Mouse (Mus musculus) CH12.LX (cell line): Measurements from ENCODE around the gene Hic2. TPM values are rescaled to one million over a fixed set of nuclear protein-coding genes. Genes with fewer than 3 reads are reported as not detected.

Source experiments
- DNase-seq: peaks from one replicate; pipeline ENCODE4 v3.0.0-alpha.2; 2013; ENCODE audit errors: extremely low read depth
- H3K27ac ChIP-seq: 2 replicates; pipeline ENCODE4 v1.5.1; 2012; ENCODE audit warnings: low read depth, mild to moderate bottlenecking, control low read depth, moderate library complexity; ENCODE audit not compliant: insufficient read depth
- H3K27me3 ChIP-seq: replicated peaks from 2 replicates; pipeline ENCODE3; 2012; ENCODE audit warnings: inconsistent platforms
- H3K36me3 ChIP-seq, 2 experiments: replicated peaks in 1 of 2; 2 replicates each; pipeline versions ENCODE3 to v1.6.1; 2012; ENCODE audit warnings: inconsistent platforms in 1 of 2, low read length in 1 of 2, mild to moderate bottlenecking in 1 of 2, mixed read lengths in 1 of 2, moderate library complexity in 1 of 2; ENCODE audit not compliant: control insufficient read depth in 1 of 2, insufficient read depth in 1 of 2
- H3K4me1 ChIP-seq, 2 experiments: 2 replicates each; pipeline ENCODE4 v1.6.1; 2012; ENCODE audit warnings: inconsistent platforms in 1 of 2, moderate library complexity in 1 of 2; ENCODE audit not compliant: insufficient read depth in 2 of 2, control insufficient read depth in 1 of 2
- H3K4me2 ChIP-seq: 2 replicates; pipeline ENCODE4 v1.6.1; 2012; ENCODE audit warnings: low read depth, mild to moderate bottlenecking, control low read depth; ENCODE audit not compliant: poor library complexity, insufficient read depth, severe bottlenecking
- H3K4me3 ChIP-seq, 3 experiments: fragments of 150-350 bp in 1 of 3; sonication (generic) in 1 of 3; replicated peaks in 1 of 3; 2 replicates each; pipeline versions ENCODE3 to v1.5.1; 2011 to 2012; ENCODE audit warnings: low read depth in 2 of 3, low read length in 2 of 3, mild to moderate bottlenecking in 2 of 3, moderate library complexity in 2 of 3, control low read depth in 1 of 3, improper control_type of control experiment in 1 of 3, inconsistent platforms in 1 of 3, mixed read lengths in 1 of 3; ENCODE audit not compliant: poor library complexity in 1 of 3
- H3K79me2 ChIP-seq: replicated peaks from 2 replicates; pipeline ENCODE4 v1.6.1; 2012; ENCODE audit warnings: mild to moderate bottlenecking, moderate library complexity; ENCODE audit not compliant: control insufficient read depth, poor library complexity, insufficient read depth, severe bottlenecking; ENCODE audit errors: extremely low read depth
- H3K9ac ChIP-seq: 2 replicates; pipeline ENCODE4 v1.6.1; 2012; ENCODE audit warnings: low read depth, mild to moderate bottlenecking, control low read depth, moderate library complexity; ENCODE audit not compliant: insufficient read depth
- H3K9me3 ChIP-seq: replicated peaks from 2 replicates; pipeline ENCODE3; 2012; ENCODE audit warnings: low read length, inconsistent platforms, mixed read lengths
- BHLHE40 ChIP-seq: IDR thresholded peaks from 2 replicates; pipeline ENCODE4 v1.6.1; 2011; ENCODE audit warnings: mild to moderate bottlenecking, low read depth, low read length, improper control_type of control experiment
- CHD1 ChIP-seq: IDR thresholded peaks from 2 replicates; pipeline ENCODE4 v1.6.1; 2012; ENCODE audit warnings: low read depth, low read length, improper control_type of control experiment, inconsistent platforms
- CHD2 ChIP-seq: IDR thresholded peaks from 2 replicates; pipeline ENCODE4 v1.6.1; 2011; ENCODE audit warnings: low read length, improper control_type of control experiment
- CTCF ChIP-seq, 2 experiments: IDR thresholded peaks in 1 of 2; conservative IDR thresholded peaks in 1 of 2; 2 replicates each; pipeline ENCODE4 v1.5.1; 2011 to 2012; ENCODE audit warnings: low read depth in 2 of 2, low read length in 2 of 2, improper control_type of control experiment in 1 of 2, inconsistent platforms in 1 of 2, mild to moderate bottlenecking in 1 of 2, moderate library complexity in 1 of 2
- E2F4 ChIP-seq: IDR thresholded peaks from 2 replicates; pipeline ENCODE4 v1.6.1; 2011; ENCODE audit warnings: low read depth, low read length, improper control_type of control experiment; ENCODE audit not compliant: insufficient replicate concordance
- ELF1 ChIP-seq: IDR thresholded peaks from 2 replicates; pipeline ENCODE4 v1.6.1; 2014; ENCODE audit warnings: low read depth, mild to moderate bottlenecking, inconsistent platforms, low read length, improper control_type of control experiment
- HCFC1 ChIP-seq: IDR thresholded peaks from 2 replicates; pipeline ENCODE4 v1.6.1; 2012; ENCODE audit warnings: low read depth, mild to moderate bottlenecking, inconsistent platforms, low read length, improper control_type of control experiment
- IRF4 ChIP-seq: IDR thresholded peaks from 2 replicates; pipeline ENCODE4 v1.6.1; 2014; ENCODE audit warnings: low read depth, mild to moderate bottlenecking, inconsistent platforms, low read length, improper control_type of control experiment
- JUND ChIP-seq: conservative IDR thresholded peaks from 2 replicates; pipeline ENCODE4 v1.6.1; 2011; ENCODE audit warnings: low read depth, low read length, improper control_type of control experiment
- MAFK ChIP-seq: IDR thresholded peaks from 2 replicates; pipeline ENCODE4 v1.6.1; 2011; ENCODE audit warnings: low read length, improper control_type of control experiment; ENCODE audit not compliant: insufficient replicate concordance
- MAX ChIP-seq: IDR thresholded peaks from 2 replicates; pipeline ENCODE4 v1.6.1; 2011; ENCODE audit warnings: low read length, improper control_type of control experiment
- MAZ ChIP-seq: IDR thresholded peaks from 2 replicates; pipeline ENCODE4 v1.6.1; 2012; ENCODE audit warnings: low read depth, mild to moderate bottlenecking, inconsistent platforms, low read length, improper control_type of control experiment, moderate library complexity
- MEF2A ChIP-seq: IDR thresholded peaks from 2 replicates; pipeline ENCODE4 v1.6.1; 2014; ENCODE audit warnings: low read depth, mild to moderate bottlenecking, inconsistent platforms, low read length, improper control_type of control experiment, borderline replicate concordance
- MXI1 ChIP-seq: IDR thresholded peaks from 2 replicates; pipeline ENCODE4 v1.6.1; 2011; ENCODE audit warnings: mild to moderate bottlenecking, low read depth, low read length, improper control_type of control experiment
- MYC ChIP-seq: IDR thresholded peaks from 2 replicates; pipeline ENCODE4 v1.6.1; 2011; ENCODE audit warnings: low read depth, mild to moderate bottlenecking, improper control_type of control experiment, low read length
- NELFE ChIP-seq: IDR thresholded peaks from 2 replicates; pipeline ENCODE4 v1.6.1; 2011; ENCODE audit warnings: low read depth, low read length, improper control_type of control experiment
- NRF1 ChIP-seq: IDR thresholded peaks from 2 replicates; pipeline ENCODE4 v1.6.1; 2014; ENCODE audit warnings: low read depth, mild to moderate bottlenecking, inconsistent platforms, low read length, improper control_type of control experiment, moderate library complexity
- RAD21 ChIP-seq: IDR thresholded peaks from 2 replicates; pipeline ENCODE4 v1.6.1; 2011; ENCODE audit warnings: low read depth, mild to moderate bottlenecking, low read length, improper control_type of control experiment, moderate library complexity
- SIN3A ChIP-seq: IDR thresholded peaks from 2 replicates; pipeline ENCODE4 v1.6.1; 2012; ENCODE audit warnings: low read length, improper control_type of control experiment, inconsistent platforms
- SMC3 ChIP-seq: IDR thresholded peaks from 2 replicates; pipeline ENCODE4 v1.6.1; 2011; ENCODE audit warnings: low read depth, low read length, improper control_type of control experiment
- TCF12 ChIP-seq: IDR thresholded peaks from 2 replicates; pipeline ENCODE4 v1.6.1; 2014; ENCODE audit warnings: low read depth, mild to moderate bottlenecking, inconsistent platforms, low read length, improper control_type of control experiment
- UBTF ChIP-seq: IDR thresholded peaks from 2 replicates; pipeline ENCODE4 v1.6.1; 2012; ENCODE audit warnings: low read depth, mild to moderate bottlenecking, inconsistent platforms, low read length, improper control_type of control experiment, moderate library complexity
- USF1 ChIP-seq: IDR thresholded peaks from 2 replicates; pipeline ENCODE4 v1.6.1; 2014; ENCODE audit warnings: low read depth, mild to moderate bottlenecking, inconsistent platforms, low read length, improper control_type of control experiment
- ZC3H11A ChIP-seq: IDR thresholded peaks from 2 replicates; pipeline ENCODE4 v1.6.1; 2012; ENCODE audit warnings: low read depth, mild to moderate bottlenecking, inconsistent platforms, low read length, improper control_type of control experiment
- ZMIZ1 ChIP-seq: IDR thresholded peaks from 2 replicates; pipeline ENCODE4 v1.6.1; 2012; ENCODE audit warnings: low read depth, mild to moderate bottlenecking, inconsistent platforms, low read length, improper control_type of control experiment
- dilution Hi-C: fragments of 300-500 bp; cut with MboI; formaldehyde crosslinking; loops from 2 replicates; pipeline ENCODE4 v1.14.3; 2020; ENCODE audit warnings: low sequenced_read_pairs; ENCODE audit not compliant: extremely low pct_unique_long_range_greater_than_20kb, extremely low pct_ligation_motif_present
- in situ Hi-C: fragments of 300-500 bp; cut with MboI; formaldehyde crosslinking; loops from 3 replicates; pipeline ENCODE4 v1.14.3; 2019; ENCODE audit warnings: low sequenced_read_pairs, low pct_ligation_motif_present, low pct_unique_long_range_greater_than_20kb, mixed read lengths
- polyA plus RNA-seq: library from polyadenylated mRNA; unstranded; fragments of >175 nt; gene quantifications from 2 replicates; pipeline ENCODE4 v1.2.1, GENCODE M21; 2012; ENCODE audit warnings: low read depth; ENCODE audit not compliant: insufficient read length
- total RNA-seq, 2 experiments: library from RNA; depleted of rRNA; stranded (reverse); fragments of 300-350 nt in 1 of 2; fragments of >200 nt in 1 of 2; gene quantifications; 2 replicates each; pipeline ENCODE4 v1.2.3; 2012 to 2014

Gene Hic2
- total and polyA plus RNA-seq, 3 experiments = 6.2 to 9.6 (median 8.1) TPM

GRCm38 (mm10) chr16:17209404-17209960 is 23.9 kb upstream of the Hic2 start:
- Histone ChIP-seq H3K4me1 (peaks cover 4 to 26% of the 10 kb centered on the region in 2 experiments), H3K4me2 (peak overlapping the region; percentile 85), H3K4me3 (peak overlapping the region; percentile 45 to 75 (median 74)), H3K9ac (peak overlapping the region; percentile 14; the same call in 1 of the 2 replicates), H3K9me3 (peaks cover 7% of the 10 kb centered on the region), H3K27ac (no peak overlapping the region), H3K79me2 (no peaks in the 10 kb centered on the region), H3K36me3 (no peaks in the 10 kb centered on the region), H3K27me3 (peaks cover 51% of the 10 kb centered on the region)
- DNase-seq = no peak
- dilution Hi-C loops = no loop called here
- in situ Hi-C loops = loop anchor here (5.0 to 10.0 kb wide), 2 partner anchors 73 to 325 kb away; partner anchors contain the start of gene Thap7
- TF ChIP-seq MAX (no peak), IRF4 (no peak), CHD1 (0 out of 2 replicates have a peak, but pooled peaks have one; percentile 53), CHD2 (0 out of 2 replicates have a peak, but pooled peaks have one; percentile 23), HCFC1 (0 out of 2 replicates have a peak, but pooled peaks have one; percentile 12), ZMIZ1 (0 out of 2 replicates have a peak, but pooled peaks have one; percentile 16), MAZ (0 out of 2 replicates have a peak, but pooled peaks have one; percentile 28), NELFE (no peak)

- Histone ChIP-seq H3K27ac (no peak overlapping the region), H3K27me3 (peaks cover 51% of the 10 kb centered on the region), H3K9ac (no peak overlapping the region; the same call in 1 of the 2 replicates), H3K4me2 (peak overlapping the region; percentile 85), H3K9me3 (peaks cover 7% of the 10 kb centered on the region), H3K4me1 (peaks cover 4 to 24% of the 10 kb centered on the region in 2 experiments), H3K36me3 (no peaks in the 10 kb centered on the region), H3K4me3 (peak overlapping the region; percentile 45 to 75 (median 74)), H3K79me2 (no peaks in the 10 kb centered on the region)
- peak; percentile 73 for DNase-seq
- TF ChIP-seq BHLHE40 (peak; percentile 59), ELF1 (peak; percentile 56), RAD21 (peak; percentile 93), MAZ (no peak), NELFE (peak; percentile 63; the same call in 1 of the 2 replicates), SIN3A (peak; percentile 56; the same call in 1 of the 2 replicates), NRF1 (peak; percentile 38; the same call in 1 of the 2 replicates), SMC3 (peak; percentile 97), MAFK (no peak), E2F4 (0 out of 2 replicates have a peak, but pooled peaks have one; percentile 37), MYC (peak; percentile 80; the same call in 1 of the 2 replicates), MEF2A (peak; percentile 59; the same call in 1 of the 2 replicates), TCF12 (peak; percentile 63), CTCF (conservative IDR thresholded peaks at IDR 0.05 in 1 of 2, IDR thresholded peaks at IDR 0.05 in 1 of 2; ENCODE audit: low read depth in 2 of 2, low read length in 2 of 2) (peak in 1 of 2 experiments; percentile 99; a peak in 2 of 4 replicates), MXI1 (peak; percentile 58; the same call in 1 of the 2 replicates), UBTF (no peak), JUND (no peak), USF1 (no peak), IRF4 (peak; percentile 68), ZC3H11A (peak; percentile 54), MAX (peak; percentile 98)
- in situ Hi-C loops = loop anchor here (5.0 to 10.0 kb wide), 2 partner anchors 72 to 325 kb away; partner anchors contain the start of gene Thap7
- dilution Hi-C loops = no loop called here
Measured at GRCm38 (mm10) chr16:17209981-17210838, 23.2 kb upstream of the Hic2 start.
